Mouse (Mus musculus): ENCODE results near the gene Dscaml1. TPM values are rescaled to one million over a fixed set of nuclear protein-coding genes. Genes with fewer than 3 reads are reported as not detected.

Dscaml1 gene
- polyA plus RNA-seq, 1 experiment from 2014 or later: 0.17 TPM

DNA sequence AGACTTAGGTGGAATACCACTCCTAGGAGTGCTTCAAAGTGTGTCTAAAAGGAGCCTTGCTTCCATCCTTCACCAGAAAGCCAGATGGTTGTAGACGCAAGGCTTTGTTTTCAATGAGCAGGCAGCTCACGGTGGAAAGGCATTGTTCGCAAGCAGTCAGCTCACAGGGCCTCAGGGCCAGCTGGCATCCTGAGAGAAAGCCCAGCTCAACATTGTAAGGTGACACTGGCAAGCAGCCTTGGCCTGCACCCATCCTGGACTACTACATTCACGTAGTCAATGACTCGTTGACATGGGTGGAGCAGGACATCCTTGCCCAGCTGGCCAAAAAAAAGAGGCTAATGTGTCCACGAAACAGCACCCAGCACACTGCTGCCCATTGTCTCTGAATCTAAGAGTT, 134.6 kb downstream of the Dscaml1 start:
- H3K9ac ChIP-seq (ENCODE audit: low read length): no peak overlapping the region
- no peak for DNase-seq (ENCODE audit: low spot score)
- H3K4me2 ChIP-seq (replicated peaks; ENCODE audit: low read depth): no peak overlapping the region
- no peak overlapping the region for H3K27ac ChIP-seq (replicated peaks)
- no peak overlapping the region for H3K4me3 ChIP-seq (ENCODE audit: low read depth, low read length)
- TF ChIP-seq EP300 (optimal IDR thresholded peaks at IDR 0.05) (no peak), CTCF (IDR thresholded peaks at IDR 0.05; ENCODE audit: low read depth) (no peak)
- H3K36me3 ChIP-seq (ENCODE audit: control insufficient read depth, insufficient read depth, low read length): no peaks in the 10 kb centered on the region
- 68% methylated on average over 6 of the region's 6 CpGs for WGBS
- H3K9me3 ChIP-seq (ENCODE audit: control insufficient read depth, low read length): no peaks in the 10 kb centered on the region
- no peaks in the 10 kb centered on the region for H3K27me3 ChIP-seq (ENCODE audit: control insufficient read depth, insufficient read depth, low read length)
- no peak for ATAC-seq (ENCODE audit: low FRiP score, low TSS enrichment)
- H3K4me1 ChIP-seq (replicated peaks; ENCODE audit: control insufficient read depth, insufficient read depth): no peaks in the 10 kb centered on the region

GRCm38 (mm10) chr9:45566843-45567578, 140.6 kb downstream of the Dscaml1 start:
- 84% methylated on average over 5 of the region's 5 CpGs for WGBS
- DNase-seq (ENCODE audit: low spot score) (no peak), ATAC-seq (ENCODE audit: low FRiP score, low TSS enrichment) (no peak)
- H3K4me1 ChIP-seq (replicated peaks; ENCODE audit: control insufficient read depth, insufficient read depth): no peaks in the 10 kb centered on the region
- H3K4me2 ChIP-seq (replicated peaks; ENCODE audit: low read depth): no peak overlapping the region
- no peaks in the 10 kb centered on the region for H3K36me3 ChIP-seq (ENCODE audit: control insufficient read depth, insufficient read depth, low read length)
- H3K27ac ChIP-seq (replicated peaks): no peak overlapping the region
- no peaks in the 10 kb centered on the region for H3K27me3 ChIP-seq (ENCODE audit: control insufficient read depth, insufficient read depth, low read length)
- no peak overlapping the region for H3K4me3 ChIP-seq (ENCODE audit: low read depth, low read length)
- H3K9me3 ChIP-seq (ENCODE audit: control insufficient read depth, low read length): no peaks in the 10 kb centered on the region
- H3K9ac ChIP-seq (ENCODE audit: low read length): no peak overlapping the region
- no peak for TF ChIP-seq EP300 (optimal IDR thresholded peaks at IDR 0.05)
- TF ChIP-seq CTCF (IDR thresholded peaks at IDR 0.05; ENCODE audit: low read depth): no peak

GRCm38 (mm10) chr9:45569680-45570079, 143.3 kb downstream of the Dscaml1 start:
- H3K9ac ChIP-seq (ENCODE audit: low read length): no peak overlapping the region
- no peaks in the 10 kb centered on the region for H3K27me3 ChIP-seq (ENCODE audit: control insufficient read depth, insufficient read depth, low read length)

GRCm38 (mm10) chr9:45570346-45570745, 143.9 kb downstream of the Dscaml1 start:
- TF ChIP-seq EP300 (optimal IDR thresholded peaks at IDR 0.05) (no peak), CTCF (IDR thresholded peaks at IDR 0.05; ENCODE audit: low read depth) (no peak)
- Histone ChIP-seq H3K4me1 (replicated peaks; ENCODE audit: control insufficient read depth, insufficient read depth) (no peaks in the 10 kb centered on the region), H3K36me3 (ENCODE audit: control insufficient read depth, insufficient read depth, low read length) (no peaks in the 10 kb centered on the region), H3K27me3 (ENCODE audit: control insufficient read depth, insufficient read depth, low read length) (no peaks in the 10 kb centered on the region), H3K9ac (ENCODE audit: low read length) (no peak overlapping the region), H3K4me3 (ENCODE audit: low read depth, low read length) (no peak overlapping the region), H3K4me2 (replicated peaks; ENCODE audit: low read depth) (no peak overlapping the region), H3K9me3 (ENCODE audit: control insufficient read depth, low read length) (no peaks in the 10 kb centered on the region), H3K27ac (replicated peaks) (no peak overlapping the region)
- DNase-seq (ENCODE audit: low spot score) (no peak), ATAC-seq (ENCODE audit: low FRiP score, low TSS enrichment) (no peak)
- 76% methylated on average over 5 of the region's 5 CpGs for WGBS

More at GRCm38 (mm10) chr9:45569680-45570079, 143.3 kb downstream of the Dscaml1 start:
- no peak overlapping the region for H3K27ac ChIP-seq (replicated peaks)
- no peaks in the 10 kb centered on the region for H3K9me3 ChIP-seq (ENCODE audit: control insufficient read depth, low read length)
- TF ChIP-seq EP300 (optimal IDR thresholded peaks at IDR 0.05): no peak
- TF ChIP-seq CTCF (IDR thresholded peaks at IDR 0.05; ENCODE audit: low read depth): no peak
- 51% methylated on average over 3 of the region's 3 CpGs for WGBS
- no peaks in the 10 kb centered on the region for H3K4me1 ChIP-seq (replicated peaks; ENCODE audit: control insufficient read depth, insufficient read depth)
- H3K4me3 ChIP-seq (ENCODE audit: low read depth, low read length): no peak overlapping the region
- no peak for ATAC-seq (ENCODE audit: low FRiP score, low TSS enrichment)
- DNase-seq (ENCODE audit: low spot score): no peak
- no peak overlapping the region for H3K4me2 ChIP-seq (replicated peaks; ENCODE audit: low read depth)
- no peaks in the 10 kb centered on the region for H3K36me3 ChIP-seq (ENCODE audit: control insufficient read depth, insufficient read depth, low read length)

DNA sequence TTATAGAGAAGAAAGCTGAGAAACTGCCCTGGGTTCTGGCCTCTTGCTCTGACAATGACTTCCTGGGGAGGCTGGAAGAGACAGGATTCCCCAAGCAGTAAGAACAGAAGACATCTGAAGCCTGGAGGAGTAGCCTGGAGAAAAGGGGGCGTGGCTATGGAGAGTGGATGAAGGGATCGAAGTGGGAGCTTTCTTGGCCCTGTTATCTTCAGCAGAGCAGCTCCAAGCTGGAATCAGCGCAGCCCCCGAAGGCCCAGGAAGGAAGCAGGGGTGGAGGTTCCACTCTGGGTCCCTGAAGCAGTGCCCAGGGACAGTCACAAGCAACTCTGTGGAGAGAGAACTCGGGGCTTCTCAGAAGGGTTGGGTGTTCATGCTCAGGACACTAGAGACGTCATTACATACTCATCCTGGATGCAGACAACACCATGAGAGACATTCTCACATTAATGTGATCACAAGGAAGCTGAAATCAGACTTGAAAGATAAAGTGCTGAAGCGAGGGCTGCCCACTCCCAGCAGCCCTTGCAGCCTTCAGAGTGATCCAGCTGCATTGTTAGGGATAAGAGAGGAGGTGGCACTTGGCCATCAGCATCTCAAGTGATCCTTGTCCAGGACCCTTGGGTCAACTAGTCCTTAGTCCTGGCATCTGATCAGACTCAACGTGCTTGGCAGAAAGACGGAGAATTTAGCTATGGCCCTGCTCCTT, 146.5 kb downstream of the Dscaml1 start:
- no peak for TF ChIP-seq CTCF (IDR thresholded peaks at IDR 0.05; ENCODE audit: low read depth)
- Histone ChIP-seq H3K9me3 (ENCODE audit: control insufficient read depth, low read length) (no peaks in the 10 kb centered on the region), H3K4me1 (replicated peaks; ENCODE audit: control insufficient read depth, insufficient read depth) (no peaks in the 10 kb centered on the region), H3K4me2 (replicated peaks; ENCODE audit: low read depth) (no peak overlapping the region), H3K36me3 (ENCODE audit: control insufficient read depth, insufficient read depth, low read length) (no peaks in the 10 kb centered on the region), H3K27me3 (ENCODE audit: control insufficient read depth, insufficient read depth, low read length) (no peaks in the 10 kb centered on the region), H3K4me3 (ENCODE audit: low read depth, low read length) (no peak overlapping the region), H3K9ac (ENCODE audit: low read length) (no peak overlapping the region), H3K27ac (replicated peaks) (0 out of 2 replicates have a peak overlapping the region, but pooled peaks have one; percentile 40)
- peak; percentile 22 for DNase-seq (ENCODE audit: low spot score)
- WGBS: 32% methylated on average over 9 of the region's 9 CpGs
- ATAC-seq (ENCODE audit: low FRiP score, low TSS enrichment): peak; percentile 47; the same call in 1 of the 2 replicates

DNA sequence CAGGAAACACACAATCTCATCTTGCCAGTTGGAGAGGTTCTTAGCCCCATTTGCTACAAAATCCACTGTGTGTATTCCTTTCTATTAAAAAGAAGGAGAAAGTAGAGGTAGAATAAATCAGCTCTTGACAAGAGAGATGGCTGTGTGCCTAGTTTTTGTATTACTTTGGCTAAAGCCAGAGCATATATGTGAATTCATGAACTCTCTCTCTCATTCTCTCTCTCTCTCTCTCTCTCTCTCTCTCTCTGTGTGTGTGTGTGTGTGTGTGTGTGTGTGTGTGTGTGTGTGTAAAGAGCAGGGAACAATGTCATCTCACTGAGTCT, 147.0 kb downstream of the Dscaml1 start:
- DNase-seq (ENCODE audit: low spot score): no peak
- no peak overlapping the region for H3K4me3 ChIP-seq (ENCODE audit: low read depth, low read length)
- H3K9ac ChIP-seq (ENCODE audit: low read length): no peak overlapping the region
- TF ChIP-seq CTCF (IDR thresholded peaks at IDR 0.05; ENCODE audit: low read depth) (no peak), EP300 (optimal IDR thresholded peaks at IDR 0.05) (no peak)
- peak; percentile 6; the same call in 1 of the 2 replicates for ATAC-seq (ENCODE audit: low FRiP score, low TSS enrichment)
- H3K36me3 ChIP-seq (ENCODE audit: control insufficient read depth, insufficient read depth, low read length): no peaks in the 10 kb centered on the region
- no peaks in the 10 kb centered on the region for H3K4me1 ChIP-seq (replicated peaks; ENCODE audit: control insufficient read depth, insufficient read depth)
- no peaks in the 10 kb centered on the region for H3K9me3 ChIP-seq (ENCODE audit: control insufficient read depth, low read length)
- H3K4me2 ChIP-seq (replicated peaks; ENCODE audit: low read depth): no peak overlapping the region
- no peaks in the 10 kb centered on the region for H3K27me3 ChIP-seq (ENCODE audit: control insufficient read depth, insufficient read depth, low read length)
- H3K27ac ChIP-seq (replicated peaks): no peak overlapping the region
